Mouse (Mus musculus) adipocyte (in vitro differentiated cells): ENCODE data around the gene Rps25.
A peak's percentile ranks its signal among the peaks of the same experiment; 100 is the strongest.
"Not testable (repeated sequence)": the region's sequence is repeated elsewhere in the genome, so short reads cannot be mapped to it uniquely, and the experiment has no call there.

ENCODE experiments used
- DNase-seq: peaks from one replicate; pipeline ENCODE4 v3.0.0-alpha.2; 2016; ENCODE audit warnings: low spot score

Rps25 gene

GRCm38 (mm10) chr9:44406906-44407751 lies at the start of gene Rps25, which contains the start of gene Trappc4:
Gene Rps25 (plus strand): TSS chr9:44407139.
Gene Trappc4 (minus strand): TSS chr9:44407600.
- DNase-seq, result peak; percentile 97

- no peak for DNase-seq
Observed at GRCm38 (mm10) chr9:44357207-44357606, 49.7 kb upstream of the Rps25 start.

GRCm38 (mm10) chr9:44361190-44361917 lies 45.6 kb upstream of the Rps25 start, which contains the start of gene Vps11:
Gene Vps11 (minus strand): TSS chr9:44361670.
- DNase-seq, result peak; percentile 97

- DNase-seq, result not testable (repeated sequence)
Observed at GRCm38 (mm10) chr9:44361931-44362330, 45.0 kb upstream of the Rps25 start.

GRCm38 (mm10) chr9:44364480-44364879 lies 42.5 kb upstream of the Rps25 start:
- DNase-seq, result no peak

- DNase-seq, result no peak
Observed at GRCm38 (mm10) chr9:44373386-44373785, 33.6 kb upstream of the Rps25 start.

GRCm38 (mm10) chr9:44376141-44376540 lies 30.8 kb upstream of the Rps25 start:
- no peak for DNase-seq

- not testable (repeated sequence) for DNase-seq
Observed at GRCm38 (mm10) chr9:44377335-44377734, 29.6 kb upstream of the Rps25 start.

GRCm38 (mm10) chr9:44378153-44378730 lies 28.7 kb upstream of the Rps25 start:
- no peak for DNase-seq

- peak; percentile 96 for DNase-seq
Observed at GRCm38 (mm10) chr9:44379054-44379834, 27.7 kb upstream of the Rps25 start, which contains the start of gene Hyou1. Gene Hyou1 (plus strand): TSS chr9:44379490.

GRCm38 (mm10) chr9:44379862-44380261 lies 27.1 kb upstream of the Rps25 start:
- DNase-seq, result no peak

- DNase-seq, result no peak
Observed at GRCm38 (mm10) chr9:44384596-44384995, 22.3 kb upstream of the Rps25 start.

- DNase-seq, result no peak
Observed at GRCm38 (mm10) chr9:44387221-44387620, 19.7 kb upstream of the Rps25 start.

- DNase-seq, result peak; percentile 50
Observed at GRCm38 (mm10) chr9:44389273-44389672, 17.7 kb upstream of the Rps25 start.

GRCm38 (mm10) chr9:44391466-44391865 lies 15.5 kb upstream of the Rps25 start:
- DNase-seq, result peak; percentile 77

- DNase-seq, result peak; percentile 97
Observed at GRCm38 (mm10) chr9:44396684-44397411, 10.1 kb upstream of the Rps25 start, which contains the start of gene Slc37a4. Gene Slc37a4 (plus strand): TSS chr9:44396852.

- DNase-seq, result no peak
Observed at GRCm38 (mm10) chr9:44398087-44398486, 8.9 kb upstream of the Rps25 start.

- DNase-seq, result no peak
Observed at GRCm38 (mm10) chr9:44398551-44398950, 8.4 kb upstream of the Rps25 start.

GRCm38 (mm10) chr9:44399114-44399794 lies 7.7 kb upstream of the Rps25 start:
- no peak for DNase-seq

- no peak for DNase-seq
Observed at GRCm38 (mm10) chr9:44399795-44400114, 7.2 kb upstream of the Rps25 start.
